Mouse (Mus musculus) lung, embryonic 16.5 days (tissue): ENCODE measurements at regions not wholly inside any gene's neighbourhood (a gene's known extent, or its start where the extent isn't known, plus 50 kb on each side); places are given as distances from the start of the nearest gene placed in this dataset.
"Not testable (repeated sequence)": the region's sequence is repeated elsewhere in the genome, so short reads cannot be mapped to it uniquely, and the experiment has no call there.

ENCODE experiments used
- ATAC-seq: fragments of 200-750 bp; cut with Nextera tagmentation; 2 replicates; pipeline ENCODE4 v1.8.0; 2017; ENCODE audit warnings: low read depth, mild to moderate bottlenecking, moderate library complexity
- H3K27ac ChIP-seq: fragments of 300-500 bp; sonication (generic); 2 replicates; pipeline ENCODE4 v1.5.1; 2014; ENCODE audit warnings: mild to moderate bottlenecking, control low read depth, low read length
- H3K27me3 ChIP-seq: fragments of 300-500 bp; sonication (generic); 2 replicates; pipeline ENCODE4 v1.6.1; 2014; ENCODE audit warnings: low read depth, low read length, mixed read lengths; ENCODE audit not compliant: control insufficient read depth, insufficient read depth
- H3K36me3 ChIP-seq: fragments of 300-500 bp; sonication (generic); 2 replicates; pipeline ENCODE4 v1.6.1; 2014; ENCODE audit warnings: low read length; ENCODE audit not compliant: control insufficient read depth, insufficient read depth
- H3K4me1 ChIP-seq: fragments of 300-500 bp; sonication (generic); replicated peaks from 2 replicates; pipeline ENCODE4 v1.6.1; 2014; ENCODE audit warnings: low read length, mixed read lengths; ENCODE audit not compliant: control insufficient read depth, insufficient read depth
- H3K4me2 ChIP-seq: fragments of 300-500 bp; sonication (generic); 2 replicates; pipeline ENCODE4 v1.6.1; 2014; ENCODE audit warnings: low read depth, low read length, control low read depth
- H3K4me3 ChIP-seq: fragments of 300-500 bp; sonication (generic); 2 replicates; pipeline ENCODE4 v1.5.1; 2014; ENCODE audit warnings: mild to moderate bottlenecking, low read length, control low read depth
- H3K9ac ChIP-seq: fragments of 300-500 bp; sonication (generic); 2 replicates; pipeline ENCODE4 v1.6.1; 2014; ENCODE audit warnings: low read length, control low read depth
- H3K9me3 ChIP-seq: fragments of 300-500 bp; sonication (generic); 2 replicates; pipeline ENCODE4 v1.6.1; 2016; ENCODE audit warnings: low read length; ENCODE audit not compliant: control insufficient read depth
- WGBS: fragments of 180-500 bp; shearing (Covaris S2); extraction: QIAGEN DNeasy Blood & Tissue Kit; methylation state at CpG from one replicate; pipeline ENCODE4 v1.1.7; 2014; 5-methylcytosine and 5-hydroxymethylcytosine counted together

GRCm38 (mm10) chr16:8914183-8914582 lies 84.3 kb downstream of the 1810013L24Rik start:
- WGBS = 6% methylated on average over 1 of the region's 1 CpGs
- not testable (repeated sequence) for ATAC-seq, H3K27ac ChIP-seq, H3K4me3 ChIP-seq, H3K36me3 ChIP-seq, H3K4me2 ChIP-seq, H3K9me3 ChIP-seq, H3K9ac ChIP-seq, H3K4me1 ChIP-seq, H3K27me3 ChIP-seq

- ATAC-seq = no peak
- Histone ChIP-seq H3K4me3 (no peak overlapping the region), H3K27ac (no peak overlapping the region), H3K9ac (no peak overlapping the region), H3K4me2 (no peak overlapping the region), H3K27me3 (no peaks in the 10 kb centered on the region), H3K9me3 (no peaks in the 10 kb centered on the region), H3K36me3 (no peaks in the 10 kb centered on the region), H3K4me1 (no peaks in the 10 kb centered on the region)
- 48% methylated on average over 7 of the region's 7 CpGs for WGBS
Observed at GRCm38 (mm10) chr16:8916091-8916490, 86.2 kb downstream of the 1810013L24Rik start.

GRCm38 (mm10) chr16:8918741-8919535 lies 89.0 kb downstream of the 1810013L24Rik start:
- WGBS = 83% methylated on average over 9 of the region's 9 CpGs
- Histone ChIP-seq H3K9ac (no peak overlapping the region), H3K9me3 (no peaks in the 10 kb centered on the region), H3K4me2 (no peak overlapping the region), H3K4me1 (no peaks in the 10 kb centered on the region), H3K27me3 (no peaks in the 10 kb centered on the region), H3K4me3 (no peak overlapping the region), H3K36me3 (no peaks in the 10 kb centered on the region), H3K27ac (no peak overlapping the region)
- no peak for ATAC-seq

- H3K36me3 ChIP-seq = no peaks in the 10 kb centered on the region
- H3K9ac ChIP-seq = no peak overlapping the region
- 80% methylated on average over 4 of the region's 4 CpGs for WGBS
- no peak overlapping the region for H3K4me3 ChIP-seq
- no peaks in the 10 kb centered on the region for H3K27me3 ChIP-seq
- ATAC-seq = no peak
- H3K9me3 ChIP-seq = no peaks in the 10 kb centered on the region
- no peaks in the 10 kb centered on the region for H3K4me1 ChIP-seq
- no peak overlapping the region for H3K4me2 ChIP-seq
- H3K27ac ChIP-seq = no peak overlapping the region
Observed at GRCm38 (mm10) chr16:8924732-8925131, 94.8 kb downstream of the 1810013L24Rik start.

- H3K9me3 ChIP-seq = no peaks in the 10 kb centered on the region
- no peak overlapping the region for H3K4me3 ChIP-seq
- no peak overlapping the region for H3K4me2 ChIP-seq
- H3K36me3 ChIP-seq = no peaks in the 10 kb centered on the region
- no peaks in the 10 kb centered on the region for H3K4me1 ChIP-seq
- H3K27me3 ChIP-seq = no peaks in the 10 kb centered on the region
- no peak overlapping the region for H3K9ac ChIP-seq
- no peak for ATAC-seq
- H3K27ac ChIP-seq = no peak overlapping the region
Observed at GRCm38 (mm10) chr16:8931961-8932360, 102.1 kb downstream of the 1810013L24Rik start.

GRCm38 (mm10) chr16:8933121-8933520 lies 103.2 kb downstream of the 1810013L24Rik start:
- Histone ChIP-seq H3K9ac (no peak overlapping the region), H3K4me1 (no peaks in the 10 kb centered on the region), H3K27ac (no peak overlapping the region), H3K27me3 (no peaks in the 10 kb centered on the region), H3K9me3 (no peaks in the 10 kb centered on the region), H3K4me3 (no peak overlapping the region), H3K4me2 (no peak overlapping the region), H3K36me3 (no peaks in the 10 kb centered on the region)
- no peak for ATAC-seq
- 92% methylated on average over 3 of the region's 3 CpGs for WGBS

GRCm38 (mm10) chr16:8936446-8936845 lies 106.5 kb downstream of the 1810013L24Rik start:
- no peaks in the 10 kb centered on the region for H3K27me3 ChIP-seq
- H3K4me1 ChIP-seq = no peaks in the 10 kb centered on the region
- ATAC-seq = no peak
- H3K27ac ChIP-seq = no peak overlapping the region
- no peak overlapping the region for H3K4me2 ChIP-seq
- no peaks in the 10 kb centered on the region for H3K36me3 ChIP-seq
- H3K9me3 ChIP-seq = no peaks in the 10 kb centered on the region
- H3K9ac ChIP-seq = no peak overlapping the region
- H3K4me3 ChIP-seq = no peak overlapping the region

- Histone ChIP-seq H3K9me3 (no peaks in the 10 kb centered on the region), H3K4me3 (no peak overlapping the region), H3K27me3 (no peaks in the 10 kb centered on the region), H3K27ac (no peak overlapping the region), H3K36me3 (no peaks in the 10 kb centered on the region), H3K9ac (no peak overlapping the region), H3K4me2 (no peak overlapping the region), H3K4me1 (no peaks in the 10 kb centered on the region)
- WGBS = 28% methylated on average over 5 of the region's 5 CpGs
- no peak for ATAC-seq
Observed at GRCm38 (mm10) chr16:8938516-8938915, 108.6 kb downstream of the 1810013L24Rik start.

- Histone ChIP-seq H3K36me3 (no peaks in the 10 kb centered on the region), H3K4me1 (no peaks in the 10 kb centered on the region), H3K27ac (no peak overlapping the region), H3K9ac (no peak overlapping the region), H3K9me3 (no peaks in the 10 kb centered on the region), H3K27me3 (no peaks in the 10 kb centered on the region), H3K4me3 (no peak overlapping the region), H3K4me2 (no peak overlapping the region)
- no peak for ATAC-seq
- 36% methylated on average over 7 of the region's 7 CpGs for WGBS
Observed at GRCm38 (mm10) chr16:8939136-8939535, 109.2 kb downstream of the 1810013L24Rik start.
